Mouse (Mus musculus): ENCODE measurements at regions not wholly inside any gene's neighbourhood (a gene's known extent, or its start where the extent isn't known, plus 50 kb on each side); places are given as distances from the start of the nearest gene placed in this dataset.

GRCm38 (mm10) chr2:51439047-51439446 lies 188.3 kb upstream of the Tas2r134 start:
- no peak overlapping the region for H3K9ac ChIP-seq (ENCODE audit: low read depth, low read length)
- no peaks in the 10 kb centered on the region for H3K27me3 ChIP-seq (ENCODE audit: control insufficient read depth, insufficient read depth, low read length)
- H3K27ac ChIP-seq (ENCODE audit: low read depth, low read length) = no peak overlapping the region
- no peaks in the 10 kb centered on the region for H3K9me3 ChIP-seq (replicated peaks; ENCODE audit: control insufficient read depth, low read length)
- no peak for ATAC-seq (replicated peaks; ENCODE audit: insufficient number of reproducible peaks, low FRiP score, low TSS enrichment)
- H3K4me2 ChIP-seq = no peak overlapping the region
- 62% methylated on average over 1 of the region's 1 CpGs for WGBS (ENCODE audit: insufficient replicate concordance)
- H3K36me3 ChIP-seq (ENCODE audit: control insufficient read depth, insufficient read depth, low read length) = no peaks in the 10 kb centered on the region
- no peak overlapping the region for H3K4me3 ChIP-seq (ENCODE audit: low read depth, low read length)
- H3K4me1 ChIP-seq (ENCODE audit: control insufficient read depth, insufficient read depth, low read length) = no peaks in the 10 kb centered on the region

- H3K27ac ChIP-seq (ENCODE audit: low read depth, low read length) = no peak overlapping the region
- no peak overlapping the region for H3K4me3 ChIP-seq (ENCODE audit: low read depth, low read length)
- H3K4me2 ChIP-seq = no peak overlapping the region
- no peaks in the 10 kb centered on the region for H3K9me3 ChIP-seq (replicated peaks; ENCODE audit: control insufficient read depth, low read length)
- no peaks in the 10 kb centered on the region; the same call in 1 of the 2 replicates for H3K4me1 ChIP-seq (ENCODE audit: control insufficient read depth, insufficient read depth, low read length)
- H3K36me3 ChIP-seq (ENCODE audit: control insufficient read depth, insufficient read depth, low read length) = no peaks in the 10 kb centered on the region
- H3K27me3 ChIP-seq (ENCODE audit: control insufficient read depth, insufficient read depth, low read length) = no peaks in the 10 kb centered on the region
- 38% methylated on average over 3 of the region's 3 CpGs for WGBS (ENCODE audit: insufficient replicate concordance)
- ATAC-seq (replicated peaks; ENCODE audit: insufficient number of reproducible peaks, low FRiP score, low TSS enrichment) = no peak
- H3K9ac ChIP-seq (ENCODE audit: low read depth, low read length) = no peak overlapping the region
Measured at GRCm38 (mm10) chr2:51436590-51436989, 190.7 kb upstream of the Tas2r134 start.

- ATAC-seq (replicated peaks; ENCODE audit: insufficient number of reproducible peaks, low FRiP score, low TSS enrichment) = no peak
- 69% methylated on average over 3 of the region's 3 CpGs for WGBS (ENCODE audit: insufficient replicate concordance)
- Histone ChIP-seq H3K9me3 (replicated peaks; ENCODE audit: control insufficient read depth, low read length) (no peaks in the 10 kb centered on the region), H3K27me3 (ENCODE audit: control insufficient read depth, insufficient read depth, low read length) (no peaks in the 10 kb centered on the region), H3K4me1 (ENCODE audit: control insufficient read depth, insufficient read depth, low read length) (no peaks in the 10 kb centered on the region; the same call in 1 of the 2 replicates), H3K9ac (ENCODE audit: low read depth, low read length) (no peak overlapping the region), H3K36me3 (ENCODE audit: control insufficient read depth, insufficient read depth, low read length) (no peaks in the 10 kb centered on the region), H3K27ac (ENCODE audit: low read depth, low read length) (no peak overlapping the region), H3K4me2 (no peak overlapping the region), H3K4me3 (ENCODE audit: low read depth, low read length) (no peak overlapping the region)
Measured at GRCm38 (mm10) chr2:51431564-51431963, 195.7 kb upstream of the Tas2r134 start.

- Histone ChIP-seq H3K4me3 (ENCODE audit: low read depth, low read length) (no peak overlapping the region), H3K36me3 (ENCODE audit: control insufficient read depth, insufficient read depth, low read length) (no peaks in the 10 kb centered on the region), H3K4me1 (ENCODE audit: control insufficient read depth, insufficient read depth, low read length) (no peaks in the 10 kb centered on the region; the same call in 1 of the 2 replicates), H3K27ac (ENCODE audit: low read depth, low read length) (no peak overlapping the region), H3K27me3 (ENCODE audit: control insufficient read depth, insufficient read depth, low read length) (no peaks in the 10 kb centered on the region), H3K4me2 (no peak overlapping the region), H3K9me3 (replicated peaks; ENCODE audit: control insufficient read depth, low read length) (no peaks in the 10 kb centered on the region), H3K9ac (ENCODE audit: low read depth, low read length) (no peak overlapping the region)
- 25% methylated on average over 5 of the region's 5 CpGs for WGBS (ENCODE audit: insufficient replicate concordance)
- ATAC-seq (replicated peaks; ENCODE audit: insufficient number of reproducible peaks, low FRiP score, low TSS enrichment) = no peak
Measured at GRCm38 (mm10) chr2:51429716-51430115, 197.6 kb upstream of the Tas2r134 start.

- Histone ChIP-seq H3K9ac (ENCODE audit: low read depth, low read length) (no peak overlapping the region), H3K4me2 (no peak overlapping the region), H3K27ac (ENCODE audit: low read depth, low read length) (no peak overlapping the region), H3K4me1 (ENCODE audit: control insufficient read depth, insufficient read depth, low read length) (peaks cover 10% of the 10 kb centered on the region; the same call in 1 of the 2 replicates), H3K4me3 (ENCODE audit: low read depth, low read length) (no peak overlapping the region), H3K36me3 (ENCODE audit: control insufficient read depth, insufficient read depth, low read length) (no peaks in the 10 kb centered on the region), H3K27me3 (ENCODE audit: control insufficient read depth, insufficient read depth, low read length) (no peaks in the 10 kb centered on the region), H3K9me3 (replicated peaks; ENCODE audit: control insufficient read depth, low read length) (no peaks in the 10 kb centered on the region)
- no peak; the same call in 1 of the 2 replicates for ATAC-seq (replicated peaks; ENCODE audit: insufficient number of reproducible peaks, low FRiP score, low TSS enrichment)
- 44% methylated on average over 6 of the region's 6 CpGs for WGBS (ENCODE audit: insufficient replicate concordance)
Measured at GRCm38 (mm10) chr2:51422442-51422841, 204.9 kb upstream of the Tas2r134 start.

- H3K9me3 ChIP-seq (replicated peaks; ENCODE audit: control insufficient read depth, low read length) = no peaks in the 10 kb centered on the region
- no peak overlapping the region for H3K4me3 ChIP-seq (ENCODE audit: low read depth, low read length)
- ATAC-seq (replicated peaks; ENCODE audit: insufficient number of reproducible peaks, low FRiP score, low TSS enrichment) = no peak
- H3K4me2 ChIP-seq = no peak overlapping the region
- no peaks in the 10 kb centered on the region for H3K36me3 ChIP-seq (ENCODE audit: control insufficient read depth, insufficient read depth, low read length)
- H3K9ac ChIP-seq (ENCODE audit: low read depth, low read length) = no peak overlapping the region
- no peak overlapping the region for H3K27ac ChIP-seq (ENCODE audit: low read depth, low read length)
- peaks cover 10% of the 10 kb centered on the region; the same call in 1 of the 2 replicates for H3K4me1 ChIP-seq (ENCODE audit: control insufficient read depth, insufficient read depth, low read length)
- H3K27me3 ChIP-seq (ENCODE audit: control insufficient read depth, insufficient read depth, low read length) = no peaks in the 10 kb centered on the region
- WGBS (ENCODE audit: insufficient replicate concordance) = 58% methylated on average over 10 of the region's 10 CpGs
Measured at GRCm38 (mm10) chr2:51417908-51418690, 209.2 kb upstream of the Tas2r134 start.

GRCm38 (mm10) chr2:51388390-51388789 lies 238.9 kb upstream of the Tas2r134 start:
- H3K4me1 ChIP-seq (ENCODE audit: control insufficient read depth, insufficient read depth, low read length) = no peaks in the 10 kb centered on the region
- no peak overlapping the region for H3K9ac ChIP-seq (ENCODE audit: low read depth, low read length)
- H3K36me3 ChIP-seq (ENCODE audit: control insufficient read depth, insufficient read depth, low read length) = no peaks in the 10 kb centered on the region
- WGBS (ENCODE audit: insufficient replicate concordance) = 85% methylated on average over 9 of the region's 9 CpGs
- no peak for ATAC-seq (replicated peaks; ENCODE audit: insufficient number of reproducible peaks, low FRiP score, low TSS enrichment)
- H3K9me3 ChIP-seq (replicated peaks; ENCODE audit: control insufficient read depth, low read length) = no peaks in the 10 kb centered on the region
- no peak overlapping the region for H3K27ac ChIP-seq (ENCODE audit: low read depth, low read length)
- no peak overlapping the region for H3K4me3 ChIP-seq (ENCODE audit: low read depth, low read length)
- no peaks in the 10 kb centered on the region for H3K27me3 ChIP-seq (ENCODE audit: control insufficient read depth, insufficient read depth, low read length)
- no peak overlapping the region for H3K4me2 ChIP-seq

GRCm38 (mm10) chr2:51387136-51387535 lies 238.2 kb upstream of the Rnd3 start:
- Histone ChIP-seq H3K36me3 (ENCODE audit: control insufficient read depth, insufficient read depth, low read length) (no peaks in the 10 kb centered on the region), H3K9ac (ENCODE audit: low read depth, low read length) (no peak overlapping the region), H3K4me3 (ENCODE audit: low read depth, low read length) (no peak overlapping the region), H3K27ac (ENCODE audit: low read depth, low read length) (no peak overlapping the region), H3K4me2 (no peak overlapping the region), H3K4me1 (ENCODE audit: control insufficient read depth, insufficient read depth, low read length) (no peaks in the 10 kb centered on the region), H3K9me3 (replicated peaks; ENCODE audit: control insufficient read depth, low read length) (no peaks in the 10 kb centered on the region), H3K27me3 (ENCODE audit: control insufficient read depth, insufficient read depth, low read length) (no peaks in the 10 kb centered on the region)
- no peak for ATAC-seq (replicated peaks; ENCODE audit: insufficient number of reproducible peaks, low FRiP score, low TSS enrichment)
- 35% methylated on average over 1 of the region's 1 CpGs for WGBS (ENCODE audit: insufficient replicate concordance)

GRCm38 (mm10) chr2:51376597-51376996 lies 227.7 kb upstream of the Rnd3 start:
- Histone ChIP-seq H3K9me3 (replicated peaks; ENCODE audit: control insufficient read depth, low read length) (no peaks in the 10 kb centered on the region), H3K27me3 (ENCODE audit: control insufficient read depth, insufficient read depth, low read length) (no peaks in the 10 kb centered on the region), H3K36me3 (ENCODE audit: control insufficient read depth, insufficient read depth, low read length) (no peaks in the 10 kb centered on the region), H3K4me2 (no peak overlapping the region), H3K9ac (ENCODE audit: low read depth, low read length) (no peak overlapping the region), H3K27ac (ENCODE audit: low read depth, low read length) (no peak overlapping the region), H3K4me3 (ENCODE audit: low read depth, low read length) (no peak overlapping the region), H3K4me1 (ENCODE audit: control insufficient read depth, insufficient read depth, low read length) (no peaks in the 10 kb centered on the region)
- 87% methylated on average over 4 of the region's 4 CpGs for WGBS (ENCODE audit: insufficient replicate concordance)
- no peak for ATAC-seq (replicated peaks; ENCODE audit: insufficient number of reproducible peaks, low FRiP score, low TSS enrichment)

Data from heart, embryonic 11.5 days (tissue).